Mouse (Mus musculus) embryo, embryonic 10 days (tissue): ENCODE data around the gene Pank2.
"Not testable (repeated sequence)": the region's sequence is repeated elsewhere in the genome, so short reads cannot be mapped to it uniquely, and the experiment has no call there.

Source experiments
- DNase-seq: peaks from one replicate; pipeline ENCODE4 v3.0.0-alpha.2; 2015; ENCODE audit warnings: low spot score

Pank2 gene

GRCm38 (mm10) chr2:131262213-131262672, at the start of gene Pank2:
Gene Pank2 (plus strand): TSS chr2:131262495.
- DNase-seq: peak; percentile 99

DNA sequence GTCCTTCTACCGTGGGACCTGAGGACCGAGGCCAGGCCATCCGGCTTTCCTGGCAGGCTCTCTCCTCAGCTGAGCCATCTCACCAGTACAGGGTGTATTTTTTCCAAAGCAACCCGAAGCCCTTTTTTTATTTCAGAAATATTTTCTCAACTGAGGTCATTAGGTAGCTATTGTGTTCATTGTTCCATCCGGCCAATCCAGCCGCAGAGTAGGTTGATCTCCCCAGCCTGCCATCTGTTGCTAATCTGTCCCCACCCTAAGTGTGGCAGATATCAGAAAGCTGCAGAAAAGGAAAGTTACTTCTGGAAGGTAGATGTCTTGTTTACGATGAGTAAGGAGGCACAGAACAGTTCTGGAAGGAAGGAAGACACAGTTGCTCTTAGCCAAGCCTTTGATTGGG, 48.5 kb upstream of the Pank2 start:
- DNase-seq: no peak

DNA sequence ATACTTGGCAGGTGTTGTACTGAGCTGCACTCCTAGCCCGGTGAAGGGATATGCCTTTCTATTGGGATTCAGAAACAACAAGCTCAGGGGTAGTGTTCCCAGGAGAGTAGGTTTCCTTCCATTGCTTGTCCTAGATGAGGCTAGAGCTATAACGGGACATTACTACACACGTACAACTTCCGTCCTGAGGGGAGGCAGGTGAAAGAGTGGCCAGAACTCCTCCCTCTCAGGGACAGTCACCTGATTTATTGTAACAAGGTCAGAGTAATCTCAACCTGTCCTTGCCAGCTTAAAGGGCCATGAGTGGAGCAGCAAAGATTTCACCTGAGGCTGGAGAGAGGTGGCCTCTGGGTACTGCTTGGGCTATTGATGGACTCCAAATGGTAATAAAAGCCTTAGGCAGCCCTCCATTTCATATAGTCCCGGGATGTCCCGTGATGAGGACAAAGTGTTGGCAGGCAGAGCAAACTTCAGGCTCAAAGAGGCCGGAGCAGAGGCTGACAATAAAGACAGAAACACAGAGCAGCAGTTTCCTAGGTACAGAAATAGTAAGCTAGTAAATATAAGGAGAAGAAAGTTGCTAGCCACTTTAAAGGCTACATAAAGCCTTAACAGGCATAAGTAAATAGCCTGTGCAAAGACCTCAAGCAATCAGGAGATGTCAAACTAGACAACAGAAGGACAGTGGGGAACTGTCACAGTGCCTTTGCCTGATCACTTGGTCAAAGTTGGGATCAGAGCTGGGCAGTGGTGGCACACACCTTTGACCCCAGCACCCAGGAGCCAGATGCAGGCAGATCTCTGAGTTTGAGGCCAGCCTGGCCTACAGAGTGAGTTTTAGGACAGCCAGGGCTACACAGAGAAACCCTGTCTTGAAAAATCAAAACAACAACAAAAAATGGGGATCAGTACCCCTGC, 46.1 kb upstream of the Pank2 start:
- DNase-seq: no peak

GRCm38 (mm10) chr2:131220030-131220429, 42.3 kb upstream of the Pank2 start:
- DNase-seq: no peak

GRCm38 (mm10) chr2:131221853-131222515, 40.3 kb upstream of the Pank2 start:
- no peak for DNase-seq

DNA sequence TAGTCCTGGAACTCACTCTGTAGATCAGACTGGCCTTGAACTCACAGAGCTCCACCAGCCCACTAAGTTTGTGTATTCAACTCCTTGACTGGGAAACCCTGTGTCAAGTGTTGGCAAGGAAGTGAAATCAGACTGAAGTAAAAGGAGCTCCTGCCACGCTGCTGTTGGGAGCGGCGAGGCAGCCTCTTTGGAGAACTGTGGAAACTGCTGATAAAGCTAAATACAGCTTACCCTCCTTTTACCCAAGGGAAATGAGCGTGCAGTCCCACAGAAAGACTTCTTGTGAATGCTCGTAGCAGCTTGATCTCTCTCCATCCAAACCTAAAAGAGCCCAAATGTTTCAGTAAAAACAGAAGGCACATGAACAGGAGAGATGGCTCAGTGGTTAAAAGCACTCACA, 39.7 kb upstream of the Pank2 start:
- DNase-seq: no peak

- no peak for DNase-seq
These were observed 38.7 kb upstream of the Pank2 start for GRCm38 (mm10) chr2:131223569-131223968.

GRCm38 (mm10) chr2:131225178-131225577, 37.1 kb upstream of the Pank2 start:
- DNase-seq: no peak

GRCm38 (mm10) chr2:131226669-131227068, 35.6 kb upstream of the Pank2 start:
- not testable (repeated sequence) for DNase-seq

DNA sequence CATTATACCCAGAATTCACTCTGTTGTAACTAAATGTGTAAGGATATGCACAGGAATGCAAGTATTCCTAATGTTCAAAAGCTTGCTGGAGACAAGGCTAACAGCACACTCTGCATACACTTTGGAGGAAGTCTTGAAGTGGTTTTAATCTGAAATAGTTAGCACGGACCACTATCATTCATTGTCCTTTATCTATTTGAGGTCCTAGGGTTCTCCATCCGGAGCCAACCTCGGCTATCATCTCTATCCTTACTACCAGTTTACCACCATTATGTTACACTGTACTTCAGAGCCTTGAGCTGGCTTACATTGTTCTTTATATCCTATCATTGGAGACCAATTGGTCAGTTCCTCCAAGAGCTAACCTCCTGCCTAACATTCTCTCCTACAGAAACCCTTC, 35.1 kb upstream of the Pank2 start:
- DNase-seq: no peak

- no peak for DNase-seq
These were observed 29.7 kb upstream of the Pank2 start for GRCm38 (mm10) chr2:131232558-131232957.

GRCm38 (mm10) chr2:131233307-131234126, 28.8 kb upstream of the Pank2 start, which contains the start of gene Mavs:
Gene Mavs (plus strand): TSS chr2:131234063.
- peak; percentile 97 for DNase-seq

DNA sequence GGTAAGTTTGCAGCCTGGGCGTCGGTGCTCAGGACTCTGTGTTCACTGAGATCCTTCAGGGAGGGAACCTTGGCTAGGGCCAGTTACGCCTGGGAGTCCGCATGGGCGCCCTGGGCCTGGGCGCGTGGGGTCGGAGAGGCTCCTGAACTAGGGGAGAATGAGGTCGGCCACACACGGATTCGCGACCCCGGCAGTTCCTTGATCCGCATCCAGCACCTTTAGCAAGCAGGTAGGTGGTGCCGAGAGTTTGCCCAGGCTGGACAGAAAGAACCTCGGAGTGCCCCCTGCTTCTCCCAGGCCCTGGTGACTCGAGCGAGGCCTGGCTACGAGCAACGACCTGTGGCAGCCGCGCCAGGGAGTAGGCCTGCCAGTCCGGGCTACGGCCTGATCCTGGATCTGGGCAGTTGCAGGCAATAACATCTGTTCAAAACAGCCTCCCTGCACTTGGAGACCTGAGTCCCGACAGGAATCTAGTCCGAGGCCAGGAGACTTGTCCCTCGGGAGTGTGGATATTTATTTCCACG, 28.1 kb upstream of the Pank2 start:
- DNase-seq: peak; percentile 22

- DNase-seq: no peak
These were observed 27.2 kb upstream of the Pank2 start for GRCm38 (mm10) chr2:131234970-131235635.

- DNase-seq: no peak
These were observed 20.1 kb upstream of the Pank2 start for GRCm38 (mm10) chr2:131242180-131242579.

DNA sequence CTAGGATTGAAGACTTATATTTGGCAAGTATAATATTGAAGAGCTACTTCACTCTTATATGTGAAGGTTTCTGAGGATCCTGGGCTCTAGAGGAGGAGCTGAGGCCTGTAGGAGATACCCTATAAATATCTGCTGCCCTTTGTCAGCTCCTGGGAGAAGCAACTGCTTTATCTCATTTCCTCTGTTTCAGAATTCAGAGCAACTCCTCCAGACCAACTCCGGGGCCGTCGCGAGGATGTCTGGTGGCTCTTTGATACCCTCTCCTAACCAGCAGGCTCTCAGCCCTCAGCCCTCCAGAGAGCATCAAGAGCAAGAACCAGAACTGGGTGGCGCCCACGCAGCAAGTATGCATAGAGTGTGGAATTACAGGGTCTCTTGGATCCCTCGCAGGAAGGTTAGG, 19.4 kb upstream of the Pank2 start:
- DNase-seq: no peak

- peak; percentile 82 for DNase-seq
These were observed 8.5 kb upstream of the Pank2 start for GRCm38 (mm10) chr2:131253681-131254328.

DNA sequence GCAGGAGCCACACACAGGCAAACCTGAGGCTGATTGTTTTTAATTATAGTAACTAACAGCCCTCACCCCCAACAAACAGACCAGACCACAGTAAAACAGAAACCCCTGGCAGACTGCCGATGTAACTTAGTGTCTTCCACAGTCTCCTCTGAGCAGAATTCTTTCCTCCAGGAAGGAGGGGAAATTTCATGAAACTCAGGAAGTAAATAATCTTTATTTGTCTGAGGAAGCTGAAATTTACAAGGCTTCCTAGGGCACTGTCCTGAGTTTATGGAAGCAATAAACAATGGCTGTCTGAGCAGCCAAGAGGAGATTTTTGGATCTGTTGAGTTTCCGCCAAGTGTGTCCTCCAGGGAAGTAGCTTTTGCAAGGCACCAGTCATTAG, 8.0 kb upstream of the Pank2 start:
- no peak for DNase-seq

DNA sequence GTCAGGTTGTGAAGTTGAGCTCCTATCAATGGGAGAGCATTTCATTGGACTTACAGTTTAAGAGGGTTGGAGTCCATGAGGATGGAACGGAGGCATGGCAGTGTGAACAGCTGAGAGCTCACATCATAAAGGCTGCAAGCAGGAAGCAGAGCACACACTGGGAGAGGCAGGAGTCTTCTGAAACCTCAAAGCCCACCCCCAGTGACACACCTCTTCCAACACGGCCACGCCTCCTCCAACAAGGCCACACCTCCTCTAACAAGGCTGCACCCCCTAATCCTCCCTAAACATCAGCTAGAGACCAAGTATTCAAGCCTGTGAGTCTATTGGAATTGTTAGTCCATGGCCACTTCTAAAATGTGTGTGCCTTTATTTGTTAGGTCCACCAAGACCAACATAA, 6.6 kb upstream of the Pank2 start:
- no peak for DNase-seq

- DNase-seq: no peak
These were observed 3.6 kb upstream of the Pank2 start for GRCm38 (mm10) chr2:131258693-131259092.
